Mouse (Mus musculus) thymus, postnatal 0 days (tissue): Measurements from ENCODE around the gene Mia. TPM values are rescaled to one million over a fixed set of nuclear protein-coding genes. Genes with fewer than 3 reads are reported as not detected.

Source experiments
- DNase-seq: peaks from one replicate; pipeline ENCODE4 v3.0.0-alpha.2; 2015; ENCODE audit warnings: low spot score
- polyA plus RNA-seq: library from polyadenylated mRNA; unstranded; fragments of >200 nt; fragmentation: Nextera tagmentation; extraction: Ambion mirVana; gene quantifications from 2 replicates; pipeline ENCODE4 v1.2.1, GENCODE M21; 2015

The Mia gene
- polyA plus RNA-seq: 3.1 and 3.4 TPM in 2 replicates

DNA sequence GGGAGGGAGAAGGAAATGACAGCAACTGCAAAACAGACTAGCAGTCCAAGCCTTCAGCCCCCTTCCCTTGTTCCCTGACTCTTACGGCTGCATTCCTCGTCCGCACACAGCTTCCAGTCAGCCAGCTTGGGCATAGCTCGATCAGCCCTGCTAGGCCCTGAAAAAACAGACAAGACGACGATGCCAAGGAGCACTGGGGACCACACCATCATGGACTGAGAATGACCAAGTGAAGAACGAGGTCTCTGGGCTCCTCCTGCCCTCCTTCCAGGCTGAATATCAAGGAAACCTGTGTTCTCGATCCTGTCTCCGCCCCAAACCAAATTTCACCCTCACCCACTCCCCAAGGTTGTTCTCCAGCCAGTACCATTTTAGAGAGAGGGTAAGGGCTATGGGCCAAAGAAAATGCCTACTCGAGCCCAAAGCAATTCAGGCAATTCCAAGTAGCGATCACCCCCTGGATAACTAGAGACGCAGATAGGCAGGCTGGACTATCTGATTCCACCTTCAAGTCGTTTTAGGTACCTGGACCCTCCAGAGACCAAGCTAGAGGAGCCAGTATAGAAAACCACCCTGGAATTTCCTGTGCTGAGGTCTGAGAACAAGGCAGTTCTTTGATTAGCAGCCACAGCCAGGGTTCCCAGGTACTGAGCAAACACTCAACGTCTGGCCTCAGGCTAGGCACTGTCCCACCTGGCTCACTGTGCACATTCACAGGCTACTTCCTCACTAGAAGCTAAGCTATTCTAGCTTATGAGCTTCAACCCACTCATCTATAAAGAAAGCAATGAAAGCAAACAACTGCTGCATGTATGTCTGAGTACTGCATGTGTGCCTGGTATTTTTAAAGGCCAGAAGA is at the start of gene Mia, which contains the start of gene Gm21983:
Gene Mia, minus strand, starts transcription at position 321 of the 859 bp plus-strand sequence.
Gene Gm21983, minus strand, starts transcription at position 250 of the 859 bp plus-strand sequence.
- no peak for DNase-seq

DNA sequence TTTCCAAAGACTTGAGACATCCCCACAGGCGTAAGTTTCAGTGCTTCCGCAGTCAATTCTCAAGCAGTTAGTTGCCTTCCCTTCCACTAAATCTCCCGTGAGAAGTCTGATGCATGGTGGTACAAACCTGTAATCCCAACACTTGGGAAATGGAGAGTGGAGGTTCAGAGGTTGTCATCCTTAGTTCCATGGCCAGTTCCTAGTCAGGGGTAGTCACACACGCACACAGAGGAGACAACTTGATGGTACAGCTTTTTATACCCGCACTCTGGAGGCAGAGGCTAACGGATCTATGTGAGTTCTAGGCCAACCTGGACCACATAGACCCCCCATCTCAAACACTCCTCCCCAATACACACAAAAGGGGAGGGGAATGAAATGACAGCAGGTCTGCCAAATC is 47.9 kb upstream of the Mia start:
- no peak for DNase-seq

DNA sequence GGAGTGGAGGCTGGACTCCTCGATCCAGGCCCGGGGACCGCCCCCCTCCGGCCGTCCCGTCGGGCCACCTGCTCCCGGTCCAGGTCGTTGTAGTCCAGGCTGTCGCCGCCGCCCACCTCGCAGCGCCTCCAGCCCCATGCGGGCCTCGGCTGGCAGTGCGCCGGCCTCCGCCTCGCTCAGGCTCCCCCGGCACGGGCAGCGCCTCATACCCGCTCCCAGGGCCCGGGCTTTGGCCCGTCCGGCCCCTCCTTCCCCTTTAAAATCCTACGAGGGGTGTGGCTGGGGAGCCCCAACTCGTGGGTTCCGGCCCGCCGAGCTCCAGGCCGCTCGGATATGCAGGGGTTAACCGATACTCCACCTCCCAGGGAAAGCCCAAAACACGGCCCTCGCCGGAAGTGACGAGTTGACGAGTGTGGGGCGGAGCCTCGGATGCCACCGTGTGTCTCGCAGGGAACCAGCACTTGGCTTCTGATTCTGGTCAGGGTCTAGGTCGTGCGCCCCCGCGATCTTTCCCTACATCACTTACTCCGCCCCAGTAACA is 47.4 kb upstream of the Mia start, which contains the start of gene Itpkc:
Gene Itpkc, minus strand, starts transcription at position 381 of the 541 bp plus-strand sequence.
- peak; percentile 95 for DNase-seq

DNA sequence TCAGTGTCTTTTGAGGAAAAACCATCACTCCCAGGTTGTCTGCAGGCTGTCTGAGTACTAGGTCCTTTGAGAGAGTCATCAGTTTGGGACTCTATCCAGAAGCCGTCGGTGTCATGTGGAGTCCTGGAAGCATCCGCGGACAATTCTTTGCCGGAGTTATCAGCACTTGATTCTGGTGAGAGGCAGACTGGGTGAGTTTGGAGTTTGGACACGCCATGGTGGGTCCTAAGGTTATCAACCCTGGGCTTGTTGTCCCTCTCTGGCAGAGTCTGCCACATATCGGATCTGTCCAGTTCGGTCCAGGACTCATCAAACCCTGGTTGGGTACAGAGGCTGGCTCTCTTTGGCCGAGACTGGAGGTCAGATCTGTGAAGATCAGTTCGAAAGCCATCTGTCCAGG is 46.7 kb upstream of the Mia start:
- no peak for DNase-seq

DNA sequence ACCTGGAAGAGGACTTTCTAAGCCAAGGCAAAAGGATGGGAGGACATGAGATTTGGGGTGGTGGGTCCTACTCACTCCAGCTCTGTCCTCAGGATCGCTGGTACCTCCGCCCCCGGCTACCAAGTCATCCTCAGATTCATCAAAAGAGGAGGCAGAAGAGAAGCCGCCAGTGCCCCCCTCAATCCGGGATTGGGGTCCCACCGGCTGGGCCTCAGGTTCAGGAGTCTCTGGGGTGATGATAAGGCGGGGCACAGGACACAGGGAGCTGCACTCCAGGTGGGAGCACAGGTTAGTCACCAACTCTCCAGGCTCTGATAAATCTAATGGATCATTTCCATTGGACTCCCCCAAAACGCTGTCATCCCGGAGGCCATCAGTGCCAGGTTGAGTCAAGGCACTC is 46.3 kb upstream of the Mia start:
- DNase-seq: no peak

DNA sequence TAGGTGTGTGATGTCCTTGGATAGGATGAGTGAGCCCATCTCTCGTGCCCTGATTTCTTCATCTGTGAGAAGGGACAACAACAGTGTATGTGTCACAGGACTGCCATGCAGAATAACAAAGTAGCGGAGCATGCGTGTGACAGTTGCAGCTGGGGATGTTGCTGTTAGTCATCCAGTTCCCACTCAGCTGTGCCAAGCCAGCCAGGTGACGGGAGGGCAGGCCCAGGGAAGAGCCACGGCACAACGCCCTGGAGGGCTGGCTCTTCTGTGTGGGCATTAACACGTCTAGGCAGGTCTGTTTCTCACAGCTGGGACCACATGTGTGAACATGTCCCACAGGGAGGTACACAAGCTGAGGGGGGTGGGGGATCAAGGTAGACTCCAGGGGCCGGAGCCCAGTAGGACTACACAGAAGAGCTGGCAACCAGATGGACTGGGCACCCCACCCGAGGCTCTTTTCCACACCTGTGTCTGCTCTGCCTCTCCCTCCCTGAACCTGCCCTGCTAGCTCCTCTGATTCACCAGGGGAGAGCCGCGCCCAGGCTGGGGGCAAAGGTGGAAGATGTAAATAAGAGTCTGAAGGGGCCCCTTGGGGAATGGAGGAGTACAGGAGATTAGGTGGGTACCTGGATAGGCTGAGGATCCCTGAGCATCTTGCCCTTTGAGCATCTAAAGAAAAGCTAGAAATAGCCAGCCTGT is 44.1 kb upstream of the Mia start:
- DNase-seq: no peak

DNA sequence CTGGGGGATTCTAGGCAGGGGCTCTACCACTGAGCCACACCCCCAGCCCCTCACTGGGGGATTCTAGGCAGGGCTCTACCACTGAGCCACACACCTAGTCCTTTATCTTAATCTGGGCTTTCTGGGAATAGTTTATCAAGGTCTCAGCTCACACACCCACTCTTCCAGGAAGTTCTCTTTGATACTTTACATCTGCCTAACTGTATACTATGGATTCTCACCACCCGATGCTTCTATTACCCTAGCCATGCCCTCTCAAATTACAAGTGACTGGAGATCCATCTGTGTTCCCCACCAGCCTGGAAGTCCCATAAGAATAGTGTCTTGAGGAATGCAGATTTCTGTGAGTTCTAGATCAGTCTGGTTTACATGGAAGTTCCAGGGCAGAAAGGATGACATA is 41.6 kb upstream of the Mia start:
- no peak for DNase-seq

DNA sequence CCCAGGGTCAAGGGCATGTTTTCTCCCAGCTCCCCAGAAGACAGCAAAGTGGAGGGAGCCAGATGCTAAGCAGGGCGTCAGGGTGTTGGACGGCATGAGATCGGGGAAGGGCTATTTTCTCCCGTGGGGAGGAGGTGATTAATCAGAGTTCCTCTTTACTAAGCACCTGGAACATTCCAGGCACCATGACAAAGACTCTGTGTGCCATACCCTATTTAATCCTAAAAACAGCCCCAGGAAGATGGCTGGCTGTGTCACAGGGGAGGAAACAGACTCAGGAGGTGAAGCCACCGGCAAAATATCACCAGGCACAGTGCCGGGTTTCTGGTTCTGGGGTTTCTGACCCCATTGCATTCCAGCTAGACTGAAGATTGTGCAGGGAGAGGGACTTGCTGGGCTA is 41.0 kb upstream of the Mia start:
- no peak for DNase-seq

DNA sequence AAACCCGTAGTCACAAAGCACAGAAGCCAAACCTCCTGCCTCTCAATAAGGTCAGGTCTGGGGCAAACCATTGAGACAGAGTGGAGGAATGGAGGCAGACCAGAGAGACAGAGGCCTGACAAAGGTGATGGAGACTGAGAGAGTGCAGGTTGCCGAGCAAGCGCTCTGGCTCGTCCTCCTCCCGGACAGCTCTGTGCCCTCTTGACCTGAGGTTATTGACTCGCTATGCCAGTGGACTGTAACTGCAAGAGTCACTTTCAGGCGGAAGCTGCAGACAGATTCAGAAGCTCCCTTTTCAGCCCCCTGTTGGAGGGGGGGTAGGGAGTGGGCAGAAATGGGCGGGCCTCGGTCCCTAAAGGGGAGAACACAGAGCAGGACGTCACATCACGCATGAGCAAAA is 39.0 kb upstream of the Mia start:
- DNase-seq: no peak

DNA sequence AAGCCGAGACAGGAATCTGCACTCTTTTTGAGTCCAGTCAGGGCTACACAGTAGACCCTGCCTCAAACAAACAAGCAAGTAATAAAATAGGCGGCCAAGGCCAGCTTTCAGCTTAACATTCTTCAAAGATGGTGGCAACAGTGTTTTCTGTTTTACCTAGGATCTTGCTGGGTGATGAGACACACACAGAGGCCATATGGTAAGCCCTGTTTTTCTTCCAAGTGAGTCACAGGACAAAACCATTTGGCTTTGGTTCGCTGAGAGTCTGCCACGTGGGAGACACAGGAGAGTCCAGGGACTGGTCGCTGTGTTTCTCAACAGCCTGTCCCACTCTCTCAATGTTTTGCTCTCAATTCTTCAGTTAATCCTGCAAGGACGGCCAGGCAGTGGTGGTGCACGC is 37.6 kb upstream of the Mia start:
- DNase-seq: no peak

DNA sequence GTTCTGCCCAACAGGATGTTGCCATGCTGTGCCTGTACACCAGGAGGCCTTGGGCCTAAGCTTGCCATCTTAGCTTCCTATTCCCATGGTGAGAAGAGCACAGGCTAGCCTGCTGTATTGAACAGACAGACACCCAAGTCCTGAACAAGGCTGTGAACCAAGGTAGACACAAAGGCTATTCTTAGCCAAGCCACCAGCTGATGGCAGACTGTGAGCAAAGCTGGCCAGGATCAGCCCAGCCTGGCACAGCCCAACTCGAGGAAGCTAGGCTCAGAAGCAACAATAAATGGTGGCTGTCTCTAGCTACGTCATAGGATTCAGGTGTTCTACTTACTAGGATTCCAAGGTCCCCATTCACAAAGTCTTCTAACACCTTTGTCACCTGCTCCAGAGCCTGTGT is 31.7 kb upstream of the Mia start:
- no peak for DNase-seq

DNA sequence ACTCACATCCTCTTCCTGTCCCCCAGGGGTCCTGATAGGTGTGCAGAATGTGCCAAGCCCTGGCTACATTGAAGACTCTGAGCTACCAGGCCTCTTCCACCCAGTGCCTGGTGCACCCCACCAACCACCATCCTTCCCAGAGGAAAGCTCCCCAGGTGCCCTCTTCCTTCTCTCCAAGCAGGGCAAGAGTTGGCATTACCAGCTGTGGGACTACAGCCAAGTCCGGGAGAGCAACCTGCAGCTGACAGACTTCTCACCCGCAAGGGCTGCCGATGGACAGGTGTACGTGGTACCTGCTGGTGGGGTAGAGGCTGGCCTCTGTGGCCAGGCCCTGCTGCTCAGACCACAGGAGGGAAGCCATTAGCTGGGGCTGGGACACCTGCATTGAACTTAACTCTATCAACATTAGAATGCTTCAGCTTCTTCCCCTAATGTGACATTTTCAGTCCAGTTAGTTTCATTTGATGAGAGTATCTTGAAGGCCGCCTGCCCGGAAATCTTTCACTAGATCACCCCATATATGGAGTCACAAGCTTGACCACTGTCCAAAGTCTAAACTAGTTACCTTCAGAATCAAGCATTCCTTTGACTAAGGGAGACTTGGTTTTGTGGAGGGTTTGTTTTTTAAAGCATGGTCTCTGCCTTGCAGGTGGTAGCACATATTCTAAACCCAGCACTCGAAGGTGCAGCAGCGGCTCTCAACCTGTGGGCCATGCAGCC is 22.9 kb upstream of the Mia start:
- no peak for DNase-seq

DNA sequence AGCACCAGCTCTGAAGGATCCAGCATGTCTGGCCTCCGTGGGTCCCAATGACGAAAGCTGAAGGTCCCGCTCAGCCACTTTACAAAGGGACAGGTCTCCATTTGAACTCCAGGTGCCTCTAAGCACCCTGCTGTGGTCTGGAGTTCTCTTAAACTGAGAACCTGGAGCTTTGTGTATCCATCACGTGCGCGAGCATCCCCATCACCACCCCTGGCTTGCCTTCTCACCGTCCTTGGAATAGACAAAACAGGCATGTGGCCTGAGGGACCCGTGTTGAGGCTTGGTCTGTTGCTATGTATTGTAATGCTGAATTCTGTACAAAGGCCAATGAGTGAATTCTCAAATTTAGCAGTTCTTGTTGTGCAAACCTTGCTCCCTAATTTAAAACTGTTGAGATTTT is 17.8 kb upstream of the Mia start:
- DNase-seq: no peak

DNA sequence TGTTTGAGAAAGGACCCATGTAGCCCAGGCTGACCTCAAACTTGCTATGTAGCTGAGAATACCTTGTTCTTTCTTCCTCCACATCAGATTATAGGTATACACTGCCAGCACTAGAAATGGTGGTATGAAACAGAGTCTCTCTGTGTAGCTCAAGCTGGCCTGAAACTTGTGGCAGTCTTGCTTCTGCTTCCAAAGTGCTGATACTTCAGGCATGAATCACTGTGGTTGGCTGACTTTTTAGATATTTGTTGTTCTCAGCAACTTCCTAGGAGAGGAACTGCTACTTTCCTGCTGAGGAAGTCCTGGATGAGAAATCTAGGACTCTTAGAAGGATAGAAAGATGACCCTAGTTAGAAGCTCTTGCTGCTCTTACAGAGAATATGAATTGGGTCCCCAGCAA is 17.4 kb upstream of the Mia start:
- no peak for DNase-seq

DNA sequence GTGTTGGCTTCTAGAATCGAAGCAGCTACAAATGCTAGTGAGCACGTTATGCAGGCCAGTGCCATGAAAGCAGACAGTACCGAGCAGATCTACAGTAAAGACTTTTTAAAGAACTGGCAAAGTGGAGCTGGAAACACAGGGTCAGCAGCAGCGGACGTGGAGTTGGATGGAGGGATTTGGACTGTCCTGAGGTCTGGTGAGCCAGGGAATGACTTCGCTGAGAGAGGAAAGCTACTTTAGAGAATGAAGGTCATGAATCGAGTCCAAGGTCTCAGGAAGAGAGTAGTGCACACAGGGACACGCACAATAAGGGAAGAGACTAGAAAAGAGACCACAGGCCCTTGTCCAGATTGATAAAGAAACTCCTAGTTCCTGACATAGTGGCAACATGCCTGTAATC is 16.7 kb upstream of the Mia start:
- DNase-seq: no peak

DNA sequence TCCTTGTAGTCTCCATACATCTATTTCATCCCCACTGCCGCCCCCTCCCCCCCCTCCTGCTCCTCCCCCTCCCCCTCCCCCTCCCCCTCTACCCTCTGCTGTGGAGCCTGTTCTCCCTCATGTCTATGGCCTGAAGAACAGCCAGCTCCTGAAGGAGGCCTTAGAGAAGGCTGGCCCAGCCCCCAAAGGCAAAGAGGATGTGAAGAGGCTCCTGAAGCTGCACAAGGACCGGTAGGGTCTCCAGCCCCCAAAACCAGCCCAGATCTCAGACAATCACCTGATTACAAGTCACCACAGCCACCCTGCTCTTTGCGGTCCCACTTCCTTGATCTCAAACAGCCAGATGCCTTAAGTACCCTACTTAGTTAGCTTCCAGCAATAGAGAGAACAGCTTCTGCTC is 16.2 kb upstream of the Mia start:
- DNase-seq: no peak

DNA sequence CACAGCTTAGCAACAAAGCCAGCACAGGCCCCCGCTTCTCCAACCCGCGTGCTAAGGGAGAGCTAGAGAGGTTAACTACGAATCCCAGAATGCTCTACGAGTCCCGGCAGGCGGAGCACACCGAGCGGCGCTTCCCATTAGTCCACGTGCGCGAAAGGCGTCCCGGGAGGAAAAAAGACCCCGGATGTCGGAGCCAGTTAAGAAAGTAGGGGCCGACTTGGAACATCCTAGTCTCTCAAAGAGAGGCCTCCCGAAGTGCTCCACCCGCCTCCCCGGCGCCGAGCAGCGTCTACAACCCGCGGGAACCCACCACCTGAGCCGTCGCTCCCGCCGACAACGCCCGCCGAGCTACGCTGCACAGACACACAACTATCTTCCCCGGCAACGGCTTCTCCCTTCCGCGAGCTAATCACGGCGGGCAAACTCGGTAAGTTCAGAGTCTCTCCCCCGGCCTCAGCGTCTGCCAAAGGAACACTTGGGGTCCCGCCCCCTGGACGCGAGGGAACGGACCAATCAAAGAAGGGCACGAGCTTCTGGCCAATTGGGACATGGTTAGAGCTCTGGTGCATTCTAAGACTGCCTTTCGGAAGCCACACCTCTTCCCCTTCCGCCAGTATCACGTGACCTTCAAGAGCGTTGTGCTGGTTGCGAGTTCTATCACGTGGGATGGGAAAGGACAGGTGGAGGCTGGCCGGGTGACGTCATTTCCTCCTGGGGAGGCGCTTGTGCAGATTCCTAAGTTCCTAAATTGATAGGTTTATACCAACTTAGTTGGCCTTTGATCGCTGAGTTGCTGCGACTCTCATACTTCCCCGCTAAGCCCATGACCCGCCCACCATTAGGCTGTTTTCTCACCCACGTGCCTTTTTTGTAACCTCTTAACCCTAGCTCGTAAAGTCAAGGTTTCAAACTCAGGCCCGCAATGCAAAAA is 15.0 kb upstream of the Mia start, which contains the start of the genes BC024978 and Snrpa:
Gene BC024978, plus strand, starts transcription at position 101 of the 931 bp plus-strand sequence.
Gene Snrpa, minus strand, starts transcription at position 591 of the 931 bp plus-strand sequence.
- peak; percentile 98 for DNase-seq

DNA sequence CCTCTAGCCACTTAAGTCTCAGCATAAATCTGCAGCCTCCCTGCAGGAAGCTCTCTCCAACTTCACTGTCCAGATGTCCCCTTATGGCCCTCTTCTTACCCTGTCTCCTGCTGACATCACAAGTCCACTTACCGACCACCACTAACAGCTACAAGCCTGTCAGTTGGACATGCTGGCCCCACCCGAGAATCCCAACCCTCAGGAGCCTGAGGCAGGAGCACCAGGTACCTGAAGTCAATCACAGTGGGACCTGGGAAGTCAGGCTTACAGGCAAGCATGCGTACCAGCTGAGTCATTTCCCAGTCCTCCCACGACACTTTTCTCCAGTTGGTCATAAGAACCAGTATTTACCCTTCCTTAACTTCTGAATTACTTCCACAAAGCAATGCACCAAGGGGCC is 12.8 kb upstream of the Mia start:
- no peak for DNase-seq

DNA sequence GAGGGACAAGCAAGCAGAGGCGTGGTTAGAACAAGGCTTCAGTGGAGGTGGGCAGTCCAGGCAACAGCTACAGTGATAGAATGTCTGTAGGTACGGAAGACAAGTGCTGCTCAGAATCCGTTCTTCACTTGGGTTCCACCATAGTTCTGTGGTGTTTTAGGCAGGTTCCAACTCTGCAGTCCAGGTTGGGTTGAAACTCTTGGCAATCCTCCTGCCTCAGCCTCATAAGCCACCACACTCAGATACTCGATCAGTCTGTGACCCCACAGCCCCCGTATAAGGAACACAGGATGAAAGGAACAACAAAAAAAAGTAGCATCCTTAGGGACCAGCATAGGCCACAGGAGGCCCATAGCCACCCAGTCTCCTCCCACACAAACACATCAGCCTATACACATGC is 11.5 kb upstream of the Mia start:
- DNase-seq: no peak

DNA sequence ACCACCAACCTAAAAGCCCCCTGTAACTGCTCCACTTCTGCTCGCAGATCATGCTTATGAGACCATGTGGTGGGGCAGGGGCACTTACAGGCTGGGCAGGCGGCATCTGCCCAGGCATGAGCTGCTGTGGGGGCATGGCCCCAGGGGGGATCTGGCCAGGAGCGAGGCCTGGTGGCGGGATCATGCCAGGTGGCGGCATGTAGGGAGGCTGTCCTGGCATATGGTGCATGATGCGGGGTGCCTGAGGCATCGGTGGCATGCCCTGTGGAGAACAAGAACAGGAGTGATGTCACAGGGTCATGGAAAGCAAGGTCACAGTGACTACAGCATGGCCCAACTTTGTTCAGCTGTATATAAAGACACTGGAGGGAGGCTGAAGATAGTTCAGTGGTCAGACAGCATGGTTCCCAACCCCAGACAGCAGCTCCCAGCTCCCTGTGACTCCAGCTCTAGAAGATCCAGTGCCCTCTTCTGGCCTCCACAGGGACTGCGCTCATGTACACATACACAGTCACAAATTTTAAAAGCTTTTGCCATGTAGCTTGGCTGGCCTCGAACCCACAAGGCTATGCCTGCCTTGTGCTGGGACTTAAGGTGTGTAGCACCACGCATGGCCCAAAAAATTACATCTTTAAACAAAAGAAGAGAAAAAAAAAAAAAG is 8.4 kb upstream of the Mia start:
- no peak for DNase-seq
